Mouse (Mus musculus) heart, postnatal 36 days (tissue): Measurements from ENCODE around the gene Mtmr12. TPM values are rescaled to one million over a fixed set of nuclear protein-coding genes. Genes with fewer than 3 reads are reported as not detected.
"Not testable (repeated sequence)": the region's sequence is repeated elsewhere in the genome, so short reads cannot be mapped to it uniquely, and the experiment has no call there.

Source experiments
- DNase-seq, 2 experiments: peaks; one replicate each; pipeline ENCODE4 v3.0.0; 2021 to 2022
- intact Hi-C: fragments of 180-260 bp; cut with DNase I; formaldehyde crosslinking; loops from one replicate; pipeline ENCODE4 v1.15.1; 2025
- total RNA-seq, 2 experiments: library from RNA; stranded (reverse); gene quantifications; 2 replicates each; pipeline ENCODE4 v1.2.3; 2021

The Mtmr12 gene
- total RNA-seq, 2 experiments from 2014 or later: 9.5 to 10.0 TPM

DNA sequence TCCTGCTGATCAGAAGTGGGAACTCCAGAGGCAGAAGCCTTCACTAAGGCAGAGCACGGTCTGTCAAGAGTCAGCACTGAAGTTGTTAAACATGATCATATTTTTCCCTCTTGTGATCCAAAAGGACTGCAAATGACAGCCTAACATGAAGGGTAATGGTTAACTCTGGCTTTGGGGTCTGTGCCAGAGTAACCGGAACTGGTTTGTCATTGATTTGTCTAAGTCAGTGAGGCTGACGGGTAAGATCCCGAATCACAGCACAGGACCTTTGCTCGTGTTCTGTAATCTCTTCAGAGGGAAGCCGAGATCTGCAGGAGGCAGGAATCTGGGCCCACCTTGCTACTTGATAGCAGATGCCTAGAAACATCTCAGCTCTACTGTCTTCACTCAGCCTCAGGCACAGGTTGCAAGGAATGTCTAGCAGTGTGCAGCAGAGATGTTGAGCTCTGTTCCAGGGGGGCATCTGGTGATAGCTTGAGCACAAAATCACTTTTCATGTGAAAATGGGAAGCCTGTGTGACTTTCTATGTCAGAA is 2.8 kb downstream of the Mtmr12 start:
- intact Hi-C loops: no loop called here
- no peak for DNase-seq

DNA sequence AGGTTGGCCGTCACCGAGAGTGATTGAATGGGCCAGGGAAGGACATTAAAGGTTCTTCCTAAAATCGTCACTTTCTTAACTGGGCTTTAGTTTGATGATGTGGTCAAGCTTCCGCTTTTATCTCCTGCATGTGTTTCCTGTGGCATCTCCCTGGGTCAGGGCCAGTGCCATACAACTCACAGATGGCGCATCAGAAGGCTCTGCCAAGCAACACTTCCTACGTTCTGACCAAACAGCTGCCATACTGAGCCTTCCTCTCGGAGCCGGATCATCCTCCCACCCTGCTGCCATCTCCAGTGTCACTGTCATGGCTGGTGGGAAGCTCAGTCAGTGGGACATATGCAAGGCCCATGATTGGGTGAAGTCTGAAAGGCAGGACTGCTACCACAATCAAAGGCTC is 6.7 kb downstream of the Mtmr12 start:
- peak in 1 of 2 experiments; percentile 34 for DNase-seq
- intact Hi-C loops: no loop called here

DNA sequence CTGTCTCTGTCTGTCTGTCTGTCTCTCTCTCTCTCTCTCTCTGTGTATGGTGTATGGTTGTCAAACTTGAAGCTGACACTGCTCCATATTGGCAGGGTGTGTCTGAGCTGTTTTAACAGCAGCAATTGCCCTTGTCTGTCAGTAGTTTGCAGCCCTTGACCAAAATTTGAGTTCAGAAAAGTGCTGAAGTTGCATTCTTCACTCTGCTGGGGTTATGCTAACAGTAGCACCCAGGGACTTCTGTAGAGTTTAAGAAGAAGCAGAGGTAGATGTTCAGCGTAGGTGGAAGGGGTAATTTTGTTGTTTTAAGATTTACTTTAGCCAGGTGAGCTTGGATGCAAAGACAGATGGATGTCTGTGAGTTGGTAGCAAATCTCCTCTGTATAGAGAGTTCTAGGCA is 7.4 kb downstream of the Mtmr12 start:
- DNase-seq: no peak
- intact Hi-C loops: no loop called here

DNA sequence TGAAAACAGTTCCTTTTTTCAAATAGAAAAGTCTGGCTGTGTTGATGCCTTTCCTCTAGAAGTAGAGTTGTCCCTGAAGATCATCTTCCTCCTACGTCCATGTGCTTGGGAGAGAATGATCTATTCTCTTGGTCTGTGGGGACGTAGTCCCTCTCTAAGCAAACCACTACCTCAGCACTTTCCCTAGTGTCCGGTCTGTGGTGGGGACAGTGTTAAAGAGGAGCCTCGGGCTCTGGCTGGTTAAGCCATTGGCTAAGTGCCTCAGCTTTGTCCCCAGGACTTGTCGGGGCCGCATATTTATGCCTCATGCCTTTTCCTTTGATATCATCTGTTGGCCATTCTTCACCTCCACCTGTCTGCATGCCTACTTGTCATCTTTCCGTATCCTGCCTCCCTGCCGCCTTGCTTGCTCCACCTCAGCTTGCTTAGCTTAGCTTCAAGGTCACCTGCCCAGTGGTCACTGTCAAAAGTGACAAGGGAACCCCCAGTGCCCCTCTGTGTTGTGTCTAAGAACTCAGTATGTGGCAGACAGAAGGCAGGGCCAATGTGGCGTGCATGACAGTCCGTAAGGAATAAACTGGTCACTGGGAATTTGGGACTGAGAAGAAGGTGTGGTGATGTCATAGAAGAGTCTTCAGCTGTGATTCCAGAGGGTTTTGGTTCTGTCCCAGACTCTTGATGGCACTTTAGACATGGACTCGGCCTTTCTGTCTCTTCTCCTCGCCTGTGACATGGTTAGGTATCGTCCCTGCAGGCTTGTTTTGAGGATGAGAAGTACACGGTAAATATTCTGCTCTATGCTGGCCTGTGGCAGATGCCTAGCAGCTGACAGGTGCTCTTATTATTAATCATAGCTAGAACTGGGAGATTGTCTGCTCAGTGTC is 9.9 kb downstream of the Mtmr12 start:
- intact Hi-C loops: no loop called here
- DNase-seq: no peak

DNA sequence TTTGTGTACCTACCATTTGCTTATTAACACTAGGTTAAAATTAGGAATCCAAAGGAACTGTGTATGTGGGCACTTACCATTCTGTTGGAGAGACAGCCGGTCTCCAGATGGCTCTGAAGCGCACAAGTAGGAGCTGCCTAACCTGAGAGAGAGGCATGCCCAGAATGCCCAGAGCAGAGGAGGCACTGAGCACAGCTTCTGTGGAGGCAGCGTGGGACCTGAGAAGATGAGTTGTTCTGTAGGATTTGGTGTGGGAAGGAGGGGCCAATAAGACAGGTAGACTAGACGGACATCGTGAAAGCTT is 10.5 kb downstream of the Mtmr12 start:
- intact Hi-C loops: no loop called here
- DNase-seq: no peak

DNA sequence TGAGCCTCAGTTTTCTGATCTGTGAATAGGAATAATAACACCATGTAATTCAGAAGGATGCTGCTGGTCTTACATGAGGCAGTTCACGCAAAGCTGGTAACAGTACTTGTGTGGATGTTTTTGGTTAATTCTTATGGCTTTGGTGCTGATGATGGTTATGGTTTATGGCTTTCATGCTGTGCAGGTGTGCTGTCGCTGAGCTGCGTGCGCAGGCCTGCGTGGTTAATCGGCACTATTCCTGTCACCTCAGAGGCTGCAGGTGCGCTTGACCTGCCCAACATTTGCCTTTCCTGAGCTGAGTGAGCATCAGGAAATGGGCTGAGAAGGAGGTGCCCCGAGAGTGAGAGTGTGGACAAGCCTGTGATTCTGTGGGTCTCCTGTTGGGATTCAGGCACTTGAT is 11.3 kb downstream of the Mtmr12 start:
- intact Hi-C loops: no loop called here
- no peak for DNase-seq

DNA sequence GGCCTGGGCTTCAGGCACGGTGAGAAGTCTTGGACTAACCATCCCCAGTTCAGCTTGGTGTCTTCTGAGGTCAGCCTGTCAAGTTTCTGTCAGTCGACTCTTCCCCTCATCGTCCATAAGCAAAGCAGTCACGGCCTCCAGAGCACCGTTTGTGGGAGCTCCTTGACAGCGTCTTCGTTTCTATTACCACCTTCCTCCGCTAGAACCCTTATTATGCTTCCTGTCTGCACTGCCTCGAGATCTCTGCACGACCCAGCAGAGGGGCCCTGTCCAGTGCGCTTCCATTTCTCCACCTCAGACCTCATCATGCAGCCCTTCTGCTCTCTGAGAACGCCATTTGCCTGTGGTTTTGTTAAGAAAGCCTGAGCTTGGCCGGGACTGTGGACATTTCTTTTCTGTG is 12.0 kb downstream of the Mtmr12 start:
- no peak for DNase-seq
- intact Hi-C loops: no loop called here

DNA sequence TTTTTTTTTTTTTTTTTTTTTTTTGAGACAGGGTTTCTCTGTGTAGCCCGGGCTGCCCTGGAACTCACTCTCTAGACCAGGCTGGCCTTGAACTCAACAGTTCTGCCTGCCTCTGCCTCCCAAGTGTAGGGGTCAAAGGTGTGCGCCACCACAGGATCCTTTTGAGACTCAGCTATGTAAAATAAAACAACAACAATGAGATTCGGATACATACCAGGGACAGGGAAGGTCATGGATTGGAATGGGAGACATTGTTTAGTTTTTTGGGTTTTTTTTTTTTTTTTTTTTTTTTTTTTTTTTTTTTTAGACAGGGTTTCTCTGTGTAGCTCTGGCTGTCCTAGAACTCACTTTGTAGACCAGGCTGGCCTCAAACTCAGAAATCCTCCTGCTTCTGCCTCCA is 12.5 kb downstream of the Mtmr12 start:
- intact Hi-C loops, DNase-seq: not testable (repeated sequence)

DNA sequence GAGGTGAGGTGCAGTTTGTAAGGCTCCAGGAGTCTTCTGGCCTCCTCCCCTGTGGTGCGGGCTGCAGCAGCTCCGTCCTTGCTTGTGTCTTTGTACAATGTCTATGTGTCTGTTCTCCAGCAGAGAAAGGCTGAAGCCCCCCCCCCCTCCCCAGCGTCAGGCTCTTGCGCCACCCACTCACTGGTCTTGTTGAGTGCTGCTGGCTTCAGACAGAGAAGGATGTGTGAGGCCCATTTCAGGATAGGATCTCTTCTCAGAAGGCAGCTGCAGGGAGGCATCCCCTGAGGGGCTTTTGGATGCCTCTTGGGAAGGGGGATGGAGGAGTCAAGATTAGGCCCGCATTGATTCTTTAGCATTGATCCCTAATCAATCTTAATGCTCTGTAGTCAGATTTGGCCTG is 13.0 kb downstream of the Mtmr12 start:
- no peak for DNase-seq
- intact Hi-C loops: no loop called here

DNA sequence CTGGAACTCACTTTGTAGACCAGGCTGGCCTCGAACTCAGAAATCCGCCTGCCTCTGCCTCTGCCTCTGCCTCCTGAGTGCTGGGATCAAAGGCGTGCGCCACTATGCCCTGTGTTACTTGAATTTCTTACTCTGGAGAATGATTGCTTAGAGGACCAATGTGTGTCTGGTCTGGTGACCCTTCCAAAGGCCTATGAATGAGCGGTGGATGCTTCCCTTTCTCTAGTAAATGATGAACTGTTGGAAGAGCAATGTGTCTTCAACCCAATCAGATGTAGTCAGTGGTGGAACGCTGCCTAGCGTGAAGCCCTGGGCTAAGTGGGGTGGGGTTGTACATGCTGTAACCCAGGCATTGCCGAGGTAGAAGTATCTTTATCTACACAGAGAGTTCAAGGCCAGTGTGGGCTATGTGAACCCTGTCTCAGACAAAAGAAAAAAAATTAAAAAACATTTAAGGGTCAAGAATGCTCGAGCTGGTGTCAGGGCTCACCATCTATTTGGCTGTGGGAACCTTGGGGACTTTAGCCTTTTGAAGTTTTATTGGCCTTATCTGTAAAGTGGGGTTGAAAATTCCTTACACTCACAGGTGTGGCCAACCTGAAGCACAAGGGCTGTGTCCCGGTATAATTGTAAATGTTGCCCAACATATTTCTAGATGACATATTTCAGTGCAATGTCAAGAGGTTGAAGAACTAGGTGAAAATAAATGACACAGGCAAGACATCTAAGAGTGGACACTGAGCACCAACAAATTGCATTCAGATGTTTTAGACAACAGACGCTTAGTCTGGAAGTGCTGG is 14.0 kb downstream of the Mtmr12 start:
- DNase-seq: no peak
- intact Hi-C loops: no loop called here

DNA sequence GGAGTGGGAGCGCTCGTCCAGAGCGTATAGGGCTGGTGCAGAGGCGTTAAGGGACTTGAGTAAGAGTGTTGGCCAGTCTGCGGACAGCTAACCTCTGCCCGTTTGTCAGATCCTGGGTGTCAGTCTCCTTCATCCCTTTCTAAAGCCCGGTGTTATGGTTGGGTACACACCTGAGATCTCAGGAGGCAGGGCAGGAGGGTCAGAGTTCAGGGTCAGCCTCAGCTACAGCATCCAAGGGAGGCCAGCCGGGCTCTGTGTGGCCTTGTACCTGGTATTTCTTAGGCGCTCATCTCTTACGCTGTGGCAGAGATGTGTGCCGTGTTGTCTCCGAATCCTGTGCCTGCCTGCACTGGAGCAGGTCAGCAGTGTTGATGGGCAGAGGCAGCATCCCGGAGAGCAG is 16.3 kb downstream of the Mtmr12 start:
- intact Hi-C loops: no loop called here
- no peak for DNase-seq

DNA sequence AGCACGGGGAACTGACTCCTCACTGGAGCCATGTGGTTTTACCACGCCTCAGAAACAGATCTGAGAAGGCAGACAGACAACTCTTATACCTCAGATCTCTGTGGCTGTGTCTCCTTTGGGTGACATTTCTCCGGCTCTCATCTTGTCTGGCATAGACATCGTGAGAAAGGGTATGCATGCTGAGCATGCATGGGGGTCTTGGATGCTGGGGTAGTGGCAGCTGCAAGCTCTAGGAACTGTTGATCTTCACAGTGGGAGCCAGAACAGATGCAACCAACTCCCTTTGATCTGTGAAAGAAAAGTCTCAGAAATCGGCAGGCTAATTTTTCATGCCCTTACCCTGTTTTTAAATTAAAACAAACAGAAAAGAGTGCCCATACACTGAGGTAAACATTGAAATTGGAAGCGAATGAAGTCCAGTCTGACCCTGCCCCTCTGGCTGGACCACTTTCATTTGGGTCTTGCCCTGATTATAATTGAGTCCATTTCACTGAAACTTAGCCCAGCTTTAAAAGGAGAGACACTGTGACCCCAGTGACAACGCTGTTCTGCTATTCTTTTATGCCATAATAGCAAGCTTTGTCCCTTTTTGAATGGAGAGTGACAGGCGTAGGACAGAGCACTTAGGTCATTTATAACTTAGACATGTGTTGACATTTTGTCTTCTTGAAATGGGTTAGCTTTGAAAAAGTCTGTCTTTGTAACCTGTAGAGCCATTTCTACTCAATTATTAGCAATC is 17.9 kb downstream of the Mtmr12 start:
- no peak for DNase-seq
- intact Hi-C loops: no loop called here

DNA sequence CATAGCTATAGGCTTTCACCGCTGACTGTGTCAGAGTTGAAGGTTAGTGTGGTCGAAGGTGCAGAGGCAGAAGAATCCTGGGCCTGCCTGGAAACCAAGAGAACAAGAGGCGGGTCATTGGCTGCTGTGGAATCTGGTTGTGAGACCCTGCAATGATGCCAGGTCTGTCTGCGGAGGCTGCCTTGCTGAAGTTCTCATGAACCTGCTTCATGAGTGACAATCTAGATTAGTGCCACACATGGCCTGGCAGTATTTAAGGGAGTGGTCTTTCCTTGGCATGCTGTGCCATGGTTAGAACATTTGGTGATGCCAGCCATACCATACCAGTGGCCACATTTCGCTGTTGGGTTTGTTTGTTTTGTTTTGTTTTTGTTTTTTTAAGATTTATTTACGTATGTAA is 18.6 kb downstream of the Mtmr12 start:
- DNase-seq: no peak

DNA sequence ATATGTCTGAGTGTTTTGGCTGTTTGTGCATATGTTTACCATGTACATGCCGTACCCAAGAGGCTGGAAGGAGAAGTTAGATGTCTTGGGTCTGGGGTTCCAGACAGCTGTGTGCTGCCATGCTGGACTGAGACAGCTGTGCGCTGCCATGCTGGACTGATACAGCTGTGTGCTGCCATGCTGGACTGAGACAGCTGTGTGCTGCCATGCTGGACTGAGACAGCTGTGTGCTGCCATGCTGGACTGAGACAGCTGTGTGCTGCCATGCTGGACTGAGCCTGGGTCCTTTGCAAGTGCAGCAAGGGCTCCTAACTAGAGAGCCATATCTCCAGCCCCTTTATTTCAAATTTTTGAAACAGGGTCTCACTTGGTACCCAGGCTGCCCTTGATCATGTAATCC is 19.4 kb downstream of the Mtmr12 start:
- no peak for DNase-seq
- intact Hi-C loops: no loop called here

More for the DNA sequence above, 18.6 kb downstream of the Mtmr12 start:
- intact Hi-C loops: no loop called here

DNA sequence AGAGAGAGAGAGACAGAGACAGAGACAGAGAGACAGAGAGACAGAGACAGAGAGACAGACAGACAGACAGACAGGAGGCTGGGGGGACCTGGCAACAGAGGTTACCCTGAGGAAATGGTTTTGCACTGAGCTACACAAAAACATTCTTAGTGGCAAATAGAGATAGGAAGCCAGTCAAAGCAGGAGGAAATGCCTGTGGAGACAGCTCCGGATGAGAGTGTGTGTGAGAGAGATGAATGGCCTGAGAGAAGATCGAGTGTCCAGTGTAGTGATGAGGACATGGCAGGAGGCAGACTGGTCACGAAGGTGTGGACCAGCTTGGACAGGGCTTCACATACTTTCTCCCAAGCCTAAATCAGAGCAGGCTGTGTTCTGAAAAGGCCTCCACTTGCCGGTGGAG is 20.2 kb downstream of the Mtmr12 start:
- intact Hi-C loops: no loop called here
- DNase-seq: no peak

DNA sequence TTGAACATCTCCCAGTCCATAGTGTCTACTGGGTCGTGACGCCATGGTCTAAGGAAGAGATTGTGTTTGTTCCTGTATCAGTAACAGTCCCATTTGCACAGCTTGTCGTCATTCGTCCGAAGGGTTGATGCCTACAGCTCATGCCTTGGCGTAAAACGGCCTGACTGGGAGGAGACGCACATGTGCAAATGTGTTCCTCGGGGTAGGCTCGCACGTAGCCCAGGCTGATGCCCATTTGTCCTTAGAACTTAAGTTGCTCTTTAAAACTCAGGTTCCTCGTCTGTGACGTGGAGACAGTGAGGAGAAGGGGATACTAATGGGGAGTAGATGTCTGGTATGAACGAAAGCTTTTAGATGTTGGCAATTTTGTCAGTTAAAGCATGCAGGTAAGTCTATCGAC is 22.1 kb downstream of the Mtmr12 start:
- DNase-seq: no peak
- intact Hi-C loops: no loop called here

DNA sequence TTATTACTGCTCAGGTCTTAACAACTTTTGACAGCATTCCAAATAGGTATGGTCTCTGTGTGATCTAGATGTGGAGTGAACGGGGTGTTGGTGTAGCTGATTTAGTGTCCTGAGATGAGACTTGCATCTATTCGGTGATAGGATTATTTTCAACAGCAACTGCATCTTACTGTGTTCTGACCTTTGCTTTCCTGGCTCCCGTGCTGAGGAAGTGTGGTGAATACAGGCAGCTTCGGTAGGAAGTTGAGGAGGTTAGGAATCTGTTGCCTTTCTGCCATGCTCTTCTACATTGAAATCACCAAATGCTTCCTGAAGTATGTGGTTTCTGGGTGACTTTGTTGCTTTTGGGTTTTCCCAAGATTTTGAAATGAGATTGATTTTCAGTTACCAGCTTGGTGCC is 22.5 kb downstream of the Mtmr12 start:
- DNase-seq: no peak
- intact Hi-C loops: no loop called here

DNA sequence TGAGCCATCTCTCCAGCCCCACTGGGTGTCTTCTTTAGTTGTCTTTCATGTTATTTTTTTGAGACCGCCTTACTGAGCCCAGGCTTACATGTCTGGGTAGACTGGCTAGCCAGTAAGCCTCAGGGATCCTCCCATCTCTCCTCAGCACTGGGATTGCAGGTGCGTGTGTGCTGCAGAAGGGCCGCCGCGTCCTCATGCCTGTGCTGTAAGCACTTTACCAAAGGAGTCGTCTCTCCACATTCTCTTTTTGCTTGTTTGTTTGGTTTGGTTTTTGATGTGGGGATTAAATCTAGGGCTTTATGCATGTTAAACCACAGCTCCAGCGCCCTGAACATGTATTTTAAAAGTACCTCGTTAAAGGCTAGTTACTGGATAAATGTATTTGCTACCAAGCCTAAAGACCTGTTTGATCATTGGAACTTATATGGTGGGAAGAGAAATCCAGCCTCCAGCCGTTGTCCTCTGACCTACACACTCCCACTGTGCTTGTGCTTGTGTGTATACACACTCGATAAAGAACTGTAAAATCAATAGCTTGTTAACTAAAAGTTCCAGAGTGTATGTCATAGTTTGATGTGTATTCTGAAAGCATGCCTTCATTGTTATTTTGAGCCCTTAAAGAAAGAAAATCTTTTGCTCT is 24.9 kb downstream of the Mtmr12 start:
- DNase-seq: no peak
- intact Hi-C loops: no loop called here

DNA sequence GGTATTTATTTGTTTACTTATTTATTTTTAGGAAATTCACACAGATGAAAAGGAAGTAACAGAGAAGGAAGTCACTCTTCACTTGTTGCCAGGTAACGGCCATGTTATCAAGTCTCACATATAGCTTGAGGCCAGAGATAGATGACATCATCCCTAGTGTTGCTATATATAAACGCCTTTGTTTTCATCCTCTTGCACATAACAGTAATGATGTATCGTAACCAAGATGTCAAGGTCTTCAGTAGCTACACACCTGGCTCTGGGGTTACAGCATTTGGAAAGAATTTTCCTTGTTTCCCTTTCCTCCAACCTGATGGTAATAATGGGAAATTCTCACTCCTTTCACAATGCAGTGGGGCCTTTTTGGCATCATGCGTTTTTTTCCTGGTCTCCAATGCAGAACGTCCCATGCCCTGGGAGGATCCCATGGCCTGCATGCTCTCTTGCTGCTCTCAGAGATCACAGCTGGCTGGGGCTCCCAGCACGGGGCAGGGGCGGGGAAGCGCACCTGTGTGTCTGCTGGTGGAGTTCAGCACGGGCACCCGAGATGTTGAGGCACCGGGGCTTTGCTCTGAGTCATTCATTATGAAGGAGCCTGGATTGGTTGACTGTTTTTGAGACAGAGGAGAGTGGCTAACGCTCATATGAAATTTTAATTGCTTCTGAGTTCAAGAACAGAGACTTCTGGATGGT is 25.6 kb downstream of the Mtmr12 start:
- intact Hi-C loops: no loop called here
- no peak for DNase-seq

DNA sequence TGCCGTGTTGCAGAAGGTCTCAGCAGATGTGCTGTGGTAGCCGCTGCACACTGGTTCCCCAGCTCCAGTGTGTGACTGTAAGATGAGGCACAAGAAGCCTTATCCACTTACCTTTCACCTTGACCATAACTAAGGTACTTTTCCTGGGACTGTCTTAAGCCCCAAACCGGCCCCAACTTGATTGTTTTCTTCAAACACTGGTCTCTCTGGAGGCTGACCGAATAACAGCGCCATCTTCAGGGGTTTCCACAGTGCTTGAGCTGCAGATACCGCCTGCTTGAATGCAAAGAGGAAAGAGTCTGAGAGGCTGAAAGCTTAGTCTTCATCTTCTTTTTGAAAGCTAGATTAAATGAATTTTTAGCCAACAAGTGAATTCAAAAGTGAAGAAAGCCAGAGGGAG is 26.6 kb downstream of the Mtmr12 start:
- no peak for DNase-seq
- intact Hi-C loops: no loop called here
